In the genomic region with DNA sequence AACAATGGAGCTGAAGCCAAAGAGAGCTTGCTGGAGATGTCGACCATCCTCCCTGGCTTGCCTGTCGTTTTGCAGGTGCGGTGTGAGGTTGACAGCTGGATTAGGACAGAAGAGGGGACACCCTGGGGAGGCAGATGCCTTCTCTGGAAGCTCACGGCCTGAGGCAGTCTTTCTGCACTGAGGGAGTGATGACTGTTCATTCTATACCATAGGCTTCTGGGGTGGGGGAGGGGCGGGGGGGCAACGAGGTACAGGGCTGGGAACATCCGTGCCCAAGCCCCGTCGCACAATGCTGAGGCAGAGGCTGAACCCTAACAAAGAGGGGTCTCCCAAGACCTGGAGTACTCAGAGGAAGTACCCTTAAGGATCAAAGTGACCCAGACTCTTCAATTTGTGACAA, we compare ENCODE assay signal across 7 mouse cellular contexts. TPM values are rescaled to one million over a fixed set of nuclear protein-coding genes. Genes with fewer than 3 reads are reported as not detected.
DNase-seq lines count a peak whose midpoint lies in the region; ATAC-seq and TF ChIP-seq lines count a peak whose summit lies in the region.

No protein-coding gene starts in this region.

- H3K27me3 ChIP-seq in forebrain, embryonic 13.5 days = no peaks in the 10 kb centered on the region
- no peaks in the 10 kb centered on the region for H3K27me3 ChIP-seq in limb, embryonic 13.5 days
- H3K27me3 ChIP-seq in small intestine, adult 2 months (ENCODE audit: control insufficient read depth, insufficient read depth, low read length) = no peaks in the 10 kb centered on the region

- no peaks in the 10 kb centered on the region for H3K36me3 ChIP-seq in forebrain, embryonic 13.5 days (ENCODE audit: poor library complexity, severe bottlenecking)
- H3K36me3 ChIP-seq in limb, embryonic 13.5 days = no peaks in the 10 kb centered on the region
- no peaks in the 10 kb centered on the region for H3K36me3 ChIP-seq in small intestine, adult 2 months (ENCODE audit: control insufficient read depth, insufficient read depth, low read length)

- peak overlapping the region; percentile 65 for H3K4me2 ChIP-seq in forebrain, embryonic 13.5 days
- H3K4me2 ChIP-seq in limb, embryonic 13.5 days (replicated peaks) = peak overlapping the region; percentile 67

- WGBS in lung, adult 2 months = 23% methylated on average over 9 of the region's 9 CpGs
- 0% methylated on average over 9 of the region's 9 CpGs for WGBS in forebrain, embryonic 13.5 days
- 12% methylated on average over 9 of the region's 9 CpGs for WGBS in limb, embryonic 13.5 days
- WGBS in small intestine, adult 2 months = 24% methylated on average over 9 of the region's 9 CpGs

- peak overlapping the region; percentile 99 for H3K27ac ChIP-seq in forebrain, embryonic 13.5 days
- peak overlapping the region; percentile 87 for H3K27ac ChIP-seq in limb, embryonic 13.5 days
- no peak overlapping the region for H3K27ac ChIP-seq in small intestine, adult 2 months (ENCODE audit: insufficient read depth, low read depth, low read length)

- no peak; the same call in 1 of the 2 replicates for ATAC-seq in forebrain, embryonic 13.5 days
- 0 out of 2 replicates have a peak, but pooled peaks have one; percentile 17 for ATAC-seq in limb, embryonic 13.5 days (ENCODE audit: low FRiP score, low read depth)
- no peak for ATAC-seq in frontal cortex, adult (ENCODE audit: low TSS enrichment)

- H3K4me1 ChIP-seq in lung, adult 2 months (ENCODE audit: control insufficient read depth, insufficient read depth, low read length) = peaks cover 10% of the 10 kb centered on the region; the same call in 1 of the 2 replicates
- peaks cover 31% of the 10 kb centered on the region for H3K4me1 ChIP-seq in forebrain, embryonic 13.5 days
- H3K4me1 ChIP-seq in limb, embryonic 13.5 days = peaks cover 29% of the 10 kb centered on the region
- H3K4me1 ChIP-seq in small intestine, adult 2 months (ENCODE audit: control insufficient read depth, insufficient read depth, insufficient read length, low read length) = peaks cover 13% of the 10 kb centered on the region

- H3K9ac ChIP-seq in forebrain, embryonic 13.5 days = peak overlapping the region; percentile 68
- H3K9ac ChIP-seq in limb, embryonic 13.5 days = peak overlapping the region; percentile 62

- peak overlapping the region; percentile 52 for H3K4me3 ChIP-seq in lung, adult 2 months (replicated peaks; ENCODE audit: extremely low read depth, low read depth, low read length)
- H3K4me3 ChIP-seq in forebrain, embryonic 13.5 days = peak overlapping the region; percentile 38
- peak overlapping the region; percentile 36 for H3K4me3 ChIP-seq in limb, embryonic 13.5 days
- peak overlapping the region; percentile 29 for H3K4me3 ChIP-seq in small intestine, adult 2 months (ENCODE audit: low read depth, low read length)

- H3K9me3 ChIP-seq in forebrain, embryonic 13.5 days (replicated peaks) = no peaks in the 10 kb centered on the region
- no peaks in the 10 kb centered on the region for H3K9me3 ChIP-seq in limb, embryonic 13.5 days

- TF ChIP-seq POLR2A in lung, adult 2 months (IDR thresholded peaks at IDR 0.05; ENCODE audit: borderline replicate concordance, extremely low read depth, low read depth, low read length) = no peak
- TF ChIP-seq POLR2A in small intestine, adult 2 months (IDR thresholded peaks at IDR 0.05; ENCODE audit: low read depth, low read length) = no peak

- TF ChIP-seq CTCF in lung, adult 2 months (IDR thresholded peaks at IDR 0.05; ENCODE audit: insufficient read depth, low read length) = no peak
- TF ChIP-seq CTCF in small intestine, adult 2 months (IDR thresholded peaks at IDR 0.05; ENCODE audit: extremely low read depth, insufficient read length, insufficient replicate concordance, low read depth, low read length) = no peak

- DNase-seq in lung, adult 2 months = no peak
- DNase-seq in lung, adult 18-20 months = no peak
- DNase-seq in thymus, adult 18-20 months = no peak

RNA-seq across cellular contexts. Expression of a gene that starts 3.8 kb away (rescaled TPM):
- polyA plus RNA-seq in lung, adult 2 months (2012; rRNA removed) = 44.3 and 53.7 TPM in 2 replicates
- polyA plus RNA-seq in forebrain, embryonic 13.5 days (2015; fragmentation: Nextera tagmentation; extraction: Ambion mirVana) = 2.6 and 3.0 TPM in 2 replicates
- polyA plus RNA-seq in limb, embryonic 13.5 days (2015; fragmentation: Nextera tagmentation; extraction: Ambion mirVana) = 4.3 and 6.7 TPM in 2 replicates
- polyA plus RNA-seq in small intestine, adult 2 months (2012; rRNA removed) = 14.0 and 16.3 TPM in 2 replicates

RNA-seq across cellular contexts. Expression of a gene that starts 9.1 kb away (rescaled TPM):
- 413 and 456 TPM in 2 replicates for polyA plus RNA-seq in lung, adult 2 months (2012; rRNA removed)
- polyA plus RNA-seq in forebrain, embryonic 13.5 days (2015; fragmentation: Nextera tagmentation; extraction: Ambion mirVana) = 378 and 381 TPM in 2 replicates
- 328 and 333 TPM in 2 replicates for polyA plus RNA-seq in limb, embryonic 13.5 days (2015; fragmentation: Nextera tagmentation; extraction: Ambion mirVana)
- polyA plus RNA-seq in small intestine, adult 2 months (2012; rRNA removed) = 153 and 260 TPM in 2 replicates

RNA-seq across cellular contexts. Expression of a gene that starts 39.4 kb away (rescaled TPM):
- 46.8 and 47.3 TPM in 2 replicates for polyA plus RNA-seq in lung, adult 2 months (2012; rRNA removed)
- 1.5 and 1.7 TPM in 2 replicates for polyA plus RNA-seq in forebrain, embryonic 13.5 days (2015; fragmentation: Nextera tagmentation; extraction: Ambion mirVana)
- 0.45 and 0.46 TPM in 2 replicates for polyA plus RNA-seq in limb, embryonic 13.5 days (2015; fragmentation: Nextera tagmentation; extraction: Ambion mirVana)
- polyA plus RNA-seq in small intestine, adult 2 months (2012; rRNA removed) = 1.6 and 4.7 TPM in 2 replicates
